Mouse (Mus musculus) brain, embryonic 14.5 days (tissue): ENCODE data around the gene Saa2.

ENCODE experiments used
- CTCF ChIP-seq: fragments of 200-500 bp; IDR thresholded peaks from 2 replicates; pipeline ENCODE4 v1.5.1; 2012; ENCODE audit warnings: inconsistent platforms, mild to moderate bottlenecking, moderate library complexity, borderline replicate concordance; ENCODE audit not compliant: insufficient read depth, insufficient read length; ENCODE audit errors: extremely low read depth
- POLR2A ChIP-seq: fragments of 200-500 bp; IDR thresholded peaks from 2 replicates; pipeline ENCODE4 v1.6.1; 2012; ENCODE audit warnings: mild to moderate bottlenecking, inconsistent platforms, borderline replicate concordance; ENCODE audit not compliant: poor library complexity, insufficient read depth, insufficient read length, severe bottlenecking; ENCODE audit errors: extremely low read depth

DNA sequence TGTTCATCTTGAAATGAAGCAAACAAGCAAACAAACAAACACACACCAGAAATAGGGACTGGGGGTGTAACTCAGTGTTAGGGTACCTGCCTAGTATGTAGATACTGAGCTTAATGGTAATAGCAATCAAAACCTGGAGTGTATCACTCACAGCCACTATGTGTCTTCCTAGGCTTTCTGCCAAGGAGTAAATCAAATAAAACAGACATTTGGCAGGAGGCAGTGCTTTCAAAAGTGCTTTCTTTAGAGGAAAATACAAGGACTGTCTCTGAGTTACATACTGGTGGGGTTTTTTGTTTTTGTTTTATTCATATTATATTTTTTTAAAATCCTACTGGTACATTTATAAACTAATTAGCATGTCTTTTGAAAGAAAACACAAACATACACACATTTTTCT lies 15.8 kb downstream of the Saa2 start:
- TF ChIP-seq CTCF (no peak), POLR2A (no peak)
